Mouse (Mus musculus): Measurements from ENCODE around the gene Zfp637.
A peak's percentile ranks its signal among the peaks of the same experiment; 100 is the strongest.
"Not testable (repeated sequence)": the region's sequence is repeated elsewhere in the genome, so short reads cannot be mapped to it uniquely, and the experiment has no call there.

Zfp637 gene

DNA sequence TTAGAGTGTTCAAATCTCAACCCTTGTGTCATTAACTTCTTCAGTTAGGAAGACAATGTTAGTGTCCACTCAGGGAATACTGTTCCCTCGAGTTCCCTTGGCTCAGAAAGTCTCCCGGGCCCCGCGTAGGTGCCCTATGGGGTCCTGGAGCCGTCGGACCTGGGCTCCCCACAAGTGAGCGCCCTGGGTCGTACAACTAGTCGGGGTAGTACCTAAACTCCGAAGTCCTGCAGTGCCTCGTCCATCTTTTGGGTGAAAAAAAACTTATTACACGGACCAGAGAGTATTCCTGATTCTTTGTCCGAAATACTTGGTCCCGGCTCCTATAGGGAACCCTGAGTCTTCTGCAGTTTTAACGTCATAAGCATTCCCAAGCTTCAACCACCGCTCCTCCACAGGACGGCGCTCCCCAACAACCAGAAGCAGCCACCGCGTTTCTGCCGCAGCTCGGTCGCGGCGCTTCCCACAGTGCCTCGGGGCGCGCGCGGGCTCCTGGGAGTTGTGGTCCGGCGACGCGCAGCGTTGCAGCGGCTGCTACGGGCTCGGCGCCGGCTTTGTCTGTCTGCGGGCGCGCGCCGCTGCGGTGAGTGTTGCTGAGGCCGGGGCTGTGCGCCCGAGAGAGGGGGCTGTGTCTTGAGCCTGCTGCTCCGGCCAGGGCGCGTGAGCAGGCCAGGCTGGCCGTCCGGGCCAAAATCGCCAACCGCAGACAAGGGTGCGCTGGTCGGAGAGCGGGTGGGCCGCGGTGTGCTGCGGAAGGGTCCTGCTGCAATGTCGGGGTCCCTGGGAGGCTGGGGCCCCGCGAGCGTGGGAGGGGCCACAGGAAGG, at the start of gene Zfp637:
TSS of gene Zfp637 (plus strand) at position 495 of the 825 bp plus-strand sequence.
- DNase-seq (ENCODE audit: low read depth) = peak; percentile 76

DNA sequence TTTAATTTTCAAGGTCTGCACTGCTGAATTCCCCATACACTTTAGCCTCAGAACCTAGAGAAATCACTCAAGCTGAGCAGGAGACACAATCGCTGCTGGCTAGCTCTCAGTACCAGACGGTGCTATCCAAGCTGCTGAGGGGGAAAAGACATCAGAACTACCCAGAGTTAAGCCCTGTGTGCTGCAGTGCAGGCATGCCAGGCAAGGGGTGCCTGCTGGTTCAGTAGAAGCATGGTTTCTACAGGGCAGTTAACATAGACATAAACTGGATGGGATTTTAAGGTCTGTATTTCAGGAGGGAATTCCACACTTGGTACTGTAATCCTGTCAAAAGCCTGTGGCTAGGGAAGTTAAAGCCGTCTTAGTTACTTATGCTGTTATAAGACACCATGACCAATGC, 45.7 kb upstream of the Zfp637 start:
- DNase-seq (ENCODE audit: low read depth) = no peak

DNA sequence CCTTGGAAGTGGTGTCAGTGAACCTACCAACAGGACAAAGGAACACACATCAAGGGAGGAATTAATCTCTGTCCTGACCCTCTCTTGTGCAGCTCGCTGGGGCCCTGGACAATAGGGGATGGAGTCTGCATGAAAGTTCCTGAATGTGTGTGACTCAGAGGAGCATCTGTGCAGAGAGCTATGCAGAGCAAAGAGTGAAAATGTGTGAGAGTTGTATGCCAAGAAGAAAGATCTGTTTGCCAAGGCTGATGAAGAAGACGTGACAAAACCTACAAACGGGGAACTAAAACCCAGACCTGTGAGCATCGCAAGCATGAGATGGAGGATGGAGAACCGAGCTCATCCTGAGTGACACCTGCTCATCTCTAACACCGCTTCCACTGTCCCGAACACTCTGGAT, 40.2 kb upstream of the Zfp637 start:
- no peak for DNase-seq (ENCODE audit: low read depth)

DNA sequence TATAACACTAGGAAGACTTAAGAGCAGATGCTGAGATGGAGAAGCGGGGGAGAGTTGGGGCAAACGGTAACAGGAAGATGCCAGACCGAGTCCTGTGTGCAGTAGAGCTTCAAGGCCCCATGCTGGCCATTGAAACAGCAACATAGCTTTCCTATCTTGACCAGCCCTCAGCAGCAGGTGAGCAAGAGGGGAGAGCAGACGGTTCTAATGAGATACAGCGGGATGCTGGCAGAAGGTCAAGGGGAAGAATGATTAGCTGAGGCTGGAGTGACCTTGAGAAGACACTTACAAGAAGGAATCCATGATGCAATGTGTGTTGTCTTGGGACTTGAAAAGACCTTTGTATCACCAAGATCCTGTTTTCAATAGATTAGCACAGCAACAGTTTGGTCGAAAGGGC, 39.2 kb upstream of the Zfp637 start:
- no peak for DNase-seq (ENCODE audit: low read depth)

DNA sequence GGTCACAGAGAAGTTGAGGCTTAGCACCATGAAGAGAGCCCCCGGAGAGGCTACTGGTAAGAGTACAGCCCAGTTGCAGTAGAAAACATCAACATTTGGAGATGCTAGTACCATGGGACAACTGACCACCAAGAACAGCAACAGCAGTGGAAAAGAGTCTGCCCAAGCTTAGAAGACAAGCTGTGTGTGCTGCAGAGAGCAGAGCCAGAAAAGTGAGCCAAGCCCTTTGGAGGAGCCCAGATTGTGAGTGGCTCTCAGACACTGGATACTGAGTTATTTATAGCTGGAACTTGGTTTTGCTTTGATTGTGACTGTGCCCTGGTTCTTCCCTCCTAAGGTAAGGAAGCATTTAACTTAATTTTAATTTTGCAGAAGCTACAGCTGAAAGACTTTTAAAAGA, 33.2 kb upstream of the Zfp637 start:
- DNase-seq (ENCODE audit: low read depth) = no peak

DNA sequence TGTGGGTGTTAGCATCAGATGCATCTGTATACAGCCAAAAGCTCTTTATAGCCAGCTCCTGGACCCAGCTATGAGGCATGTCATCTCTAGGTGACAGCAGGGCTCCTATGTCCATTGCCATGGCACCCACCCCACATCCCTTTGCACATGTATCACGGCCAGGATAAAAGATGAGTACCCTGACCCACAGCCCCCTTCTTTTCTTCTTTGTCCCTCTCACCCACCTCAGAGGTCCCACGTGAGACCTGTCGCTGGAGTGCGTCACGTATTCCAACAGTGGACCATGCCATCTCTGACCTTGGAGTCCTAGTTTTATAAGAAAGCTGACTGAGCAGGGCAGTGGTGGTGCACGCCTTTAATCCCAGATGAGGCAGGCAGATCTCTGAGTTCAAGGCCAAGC, 31.2 kb upstream of the Zfp637 start:
- DNase-seq (ENCODE audit: low read depth) = no peak

DNA sequence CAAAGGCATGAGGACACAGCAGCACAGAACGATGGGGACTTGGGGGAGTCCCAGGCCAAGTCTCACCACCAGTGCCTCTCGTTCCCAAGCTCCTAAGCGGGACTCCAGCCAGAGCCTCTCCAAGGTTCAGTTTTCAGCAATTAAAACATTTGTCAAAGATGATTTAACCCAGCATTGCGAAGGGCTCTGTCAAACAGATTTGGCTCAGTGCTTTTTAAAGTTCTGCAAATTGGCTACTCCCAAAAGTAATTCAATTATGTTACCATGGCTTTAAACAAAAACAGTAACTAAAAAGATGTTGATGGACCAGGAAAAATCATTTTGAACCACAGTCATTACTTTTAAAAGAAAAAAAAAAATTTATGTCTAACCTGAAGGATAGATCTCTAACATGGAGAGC, 30.3 kb upstream of the Zfp637 start:
- DNase-seq (ENCODE audit: low read depth) = no peak

DNA sequence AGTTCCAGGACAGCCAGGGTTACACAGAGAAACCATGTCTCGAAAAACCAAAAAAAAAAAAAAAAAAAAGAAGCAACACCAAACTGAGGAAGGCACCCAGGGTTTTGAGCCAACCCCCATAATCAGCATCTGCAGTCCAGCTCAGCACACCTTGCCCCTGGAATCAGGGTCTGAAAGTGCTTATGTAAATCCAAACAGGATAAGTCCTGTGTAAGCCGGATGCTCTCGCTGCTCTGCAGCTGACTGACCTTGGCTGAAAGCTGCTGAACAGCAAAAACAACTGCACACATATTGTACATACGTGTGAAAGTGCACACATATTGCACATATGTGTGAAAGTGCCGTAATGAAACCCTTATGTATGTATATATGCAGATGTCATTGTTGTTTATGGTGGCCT, 29.7 kb upstream of the Zfp637 start:
- no peak for DNase-seq (ENCODE audit: low read depth)

DNA sequence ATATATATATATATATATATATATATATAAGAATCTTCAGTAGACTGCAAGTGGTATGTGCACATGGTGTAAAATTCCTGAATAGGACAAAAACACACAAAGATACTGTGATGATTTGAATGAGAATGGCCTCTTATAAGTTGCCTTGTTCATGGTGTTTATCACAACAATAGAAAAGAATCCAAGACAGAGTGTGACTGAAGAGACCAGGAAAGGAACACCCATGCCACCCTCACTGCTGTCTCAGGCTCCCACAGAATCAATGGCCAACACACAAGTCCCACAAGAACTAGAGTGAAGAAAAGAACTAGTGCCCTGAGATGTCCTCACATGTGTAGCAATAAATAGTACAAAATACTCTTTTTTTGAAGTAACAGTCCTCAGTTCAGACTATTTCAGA, 26.3 kb upstream of the Zfp637 start:
- DNase-seq (ENCODE audit: low read depth) = no peak

DNA sequence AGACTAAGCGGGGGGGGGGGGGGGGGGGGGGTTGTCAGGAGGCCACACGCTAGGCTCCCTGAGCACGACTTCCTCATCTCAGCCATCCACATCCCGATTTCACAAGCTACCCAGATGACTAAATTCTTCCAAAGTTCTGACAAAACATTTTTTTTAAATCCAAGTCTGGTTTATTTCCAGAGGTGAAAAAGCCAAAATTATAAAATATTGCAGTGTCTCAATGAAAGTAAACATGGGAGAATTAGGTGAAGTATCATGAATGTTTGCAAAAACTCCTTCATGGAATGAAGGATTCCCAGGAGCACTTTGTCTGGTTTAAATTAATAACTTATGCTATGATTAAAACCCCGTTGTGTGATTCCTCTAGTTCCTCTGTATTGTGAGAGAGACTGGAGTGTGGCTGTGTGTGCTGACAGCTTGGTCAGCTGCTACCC, 23.9 kb upstream of the Zfp637 start:
- peak; percentile 56 for DNase-seq (ENCODE audit: low read depth)

DNA sequence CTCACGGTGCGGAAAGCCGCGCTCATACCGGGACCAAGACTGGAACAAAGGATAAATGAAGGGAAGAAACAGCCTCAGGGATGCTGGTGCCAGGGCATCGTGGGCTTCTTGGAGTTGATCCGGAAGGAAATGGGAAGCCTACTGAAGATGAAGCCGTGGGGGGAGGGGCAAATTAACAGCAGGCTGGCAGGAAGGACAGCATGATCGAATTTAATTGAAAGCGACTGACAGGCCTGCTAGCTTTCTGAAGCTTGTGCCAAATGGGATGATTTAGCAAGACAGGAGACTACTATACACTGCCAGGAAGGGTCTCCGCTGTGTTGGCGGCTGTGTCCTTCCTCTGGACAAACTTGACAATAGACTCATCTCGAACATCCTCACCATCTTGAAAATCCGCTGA, 20.7 kb upstream of the Zfp637 start:
- DNase-seq (ENCODE audit: low read depth) = no peak

DNA sequence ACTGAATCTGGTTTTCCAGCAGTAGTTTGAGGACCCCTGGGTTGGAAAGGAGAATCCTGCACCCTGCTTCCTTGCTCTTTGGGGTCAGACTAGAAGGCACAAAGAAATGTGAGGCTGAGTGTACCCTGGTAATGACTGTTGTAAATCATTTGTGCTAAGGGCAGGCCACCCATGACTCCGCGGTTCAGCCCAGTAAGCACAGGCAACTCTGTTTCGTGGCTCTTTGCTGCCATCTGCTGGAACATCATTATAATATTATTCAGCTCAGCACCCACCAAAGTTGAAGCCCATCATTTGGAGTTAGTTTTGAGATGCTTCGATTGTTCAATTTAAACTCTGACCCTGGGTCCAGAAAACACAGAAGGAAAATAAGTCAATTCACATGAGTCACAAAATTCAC, 15.6 kb upstream of the Zfp637 start:
- peak; percentile 39 for DNase-seq (ENCODE audit: low read depth)

DNA sequence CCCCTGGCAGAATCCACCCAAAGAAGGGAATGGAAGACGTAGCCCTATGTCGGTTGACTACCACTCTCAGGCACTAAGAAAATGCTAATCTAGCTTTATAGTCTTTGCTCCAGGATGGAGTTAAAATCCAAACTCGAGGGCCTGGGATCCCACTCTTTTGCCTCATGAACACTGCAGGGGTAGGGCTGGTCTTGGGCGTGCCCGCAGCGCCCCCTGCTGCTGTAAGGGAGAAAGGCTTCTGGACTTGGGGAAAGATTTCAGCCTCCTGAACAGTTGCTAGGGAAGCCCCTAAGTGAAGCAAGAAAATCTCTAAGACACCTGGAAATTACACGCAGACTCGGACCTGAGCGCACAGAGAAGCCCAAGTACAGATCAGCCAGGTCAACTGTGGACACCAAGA, 12.7 kb upstream of the Zfp637 start:
- DNase-seq (ENCODE audit: low read depth) = no peak

DNA sequence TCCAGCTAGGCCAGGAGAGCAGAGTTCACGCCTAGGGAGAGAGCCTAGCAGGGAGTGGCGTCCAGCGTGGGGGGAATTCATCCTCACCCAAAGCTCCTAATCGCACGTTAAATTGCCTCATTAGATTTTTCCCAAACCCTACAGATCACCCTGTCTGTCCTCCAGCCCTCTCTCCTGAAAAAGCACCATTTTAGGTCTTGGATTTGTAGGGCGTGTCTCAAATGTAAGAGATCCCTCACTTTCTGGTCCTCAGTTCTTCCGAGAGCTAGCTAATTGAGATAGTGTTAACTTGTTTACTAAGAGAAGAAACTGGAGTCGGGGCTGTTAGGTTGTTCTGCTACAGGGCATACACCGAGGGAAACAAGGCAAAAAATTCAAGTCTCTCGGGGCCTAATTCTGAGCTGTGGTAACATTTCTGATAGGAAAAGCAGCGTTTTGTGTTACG, 553 bp downstream of the Zfp637 start:
- peak; percentile 19 for DNase-seq (ENCODE audit: low read depth)

DNA sequence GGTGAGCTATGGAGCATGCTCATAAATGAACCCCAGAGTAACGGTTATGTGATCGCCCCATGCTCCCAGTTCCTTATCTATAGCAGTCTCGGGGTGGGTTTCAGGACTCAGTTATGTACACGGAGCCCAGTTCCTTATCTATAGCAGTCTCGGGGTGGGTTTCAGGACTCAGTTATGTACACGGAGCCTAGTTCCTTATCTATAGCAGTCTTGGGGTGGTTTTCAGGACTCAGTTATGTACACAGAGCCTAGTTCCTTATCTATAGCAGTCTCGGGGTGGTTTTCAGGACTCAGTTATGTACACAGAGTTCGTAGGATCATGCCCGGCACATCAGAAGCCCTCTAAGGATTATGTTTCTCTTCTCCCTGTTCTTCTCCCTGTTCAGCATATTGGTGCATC, 3.6 kb downstream of the Zfp637 start:
- DNase-seq (ENCODE audit: low read depth) = no peak

DNA sequence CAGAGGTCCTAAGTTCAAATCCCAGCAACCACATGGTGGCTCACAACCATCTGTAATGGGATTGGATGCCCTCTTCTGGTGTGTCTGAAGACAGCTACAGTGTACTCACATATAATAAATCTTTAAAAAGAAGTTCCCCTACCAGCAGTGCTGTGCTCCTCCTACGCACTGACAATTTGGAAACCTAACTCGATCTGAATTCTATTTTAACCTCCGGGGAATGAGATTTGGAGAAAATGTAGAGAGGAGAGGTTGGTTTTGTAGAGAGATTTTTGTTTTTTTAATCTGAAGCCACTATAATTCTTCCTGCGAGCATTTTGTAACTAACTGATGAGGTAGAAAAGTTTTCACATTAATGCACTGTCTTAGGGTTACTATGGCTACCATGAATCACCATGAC, 5.7 kb downstream of the Zfp637 start:
- DNase-seq (ENCODE audit: low read depth) = not testable (repeated sequence)

DNA sequence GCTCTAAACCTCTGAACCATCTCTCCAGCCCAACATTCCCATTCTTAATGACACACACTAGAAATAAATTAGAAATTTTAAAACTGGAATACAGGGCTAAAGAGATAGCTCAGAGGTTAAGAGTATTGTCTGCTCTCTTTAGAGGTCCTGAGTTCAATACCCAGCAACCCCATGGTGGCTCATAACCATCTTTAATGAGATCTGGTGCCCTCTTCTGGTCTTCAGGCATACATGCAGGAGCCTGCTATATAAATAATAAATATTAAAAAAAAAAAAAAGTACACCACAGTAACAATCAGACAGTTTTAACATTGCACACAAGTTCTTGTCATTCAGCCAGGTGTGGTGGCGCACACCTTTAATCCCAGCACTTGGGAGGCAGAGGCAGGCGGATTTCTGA, 6.8 kb downstream of the Zfp637 start:
- no peak for DNase-seq (ENCODE audit: low read depth)

DNA sequence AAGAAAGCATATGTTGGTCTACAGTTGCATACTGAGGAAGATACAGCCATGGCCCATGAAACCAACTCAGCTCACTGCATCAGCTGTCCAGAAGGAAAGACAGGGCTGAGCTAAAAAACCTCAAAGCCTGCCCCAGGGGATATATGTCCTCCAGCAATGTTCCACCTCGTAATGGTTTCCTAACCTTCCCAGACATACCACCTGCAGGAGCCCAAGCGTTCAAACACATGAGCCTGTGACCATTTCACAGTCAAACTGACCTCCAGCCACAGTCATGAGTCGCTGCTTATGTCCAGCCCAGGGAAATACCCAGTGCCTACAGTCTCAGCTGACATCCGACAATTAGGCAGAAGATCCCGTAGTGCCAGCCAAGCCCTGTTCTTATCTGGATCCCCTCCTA, 7.6 kb downstream of the Zfp637 start:
- no peak for DNase-seq (ENCODE audit: low read depth)

DNA sequence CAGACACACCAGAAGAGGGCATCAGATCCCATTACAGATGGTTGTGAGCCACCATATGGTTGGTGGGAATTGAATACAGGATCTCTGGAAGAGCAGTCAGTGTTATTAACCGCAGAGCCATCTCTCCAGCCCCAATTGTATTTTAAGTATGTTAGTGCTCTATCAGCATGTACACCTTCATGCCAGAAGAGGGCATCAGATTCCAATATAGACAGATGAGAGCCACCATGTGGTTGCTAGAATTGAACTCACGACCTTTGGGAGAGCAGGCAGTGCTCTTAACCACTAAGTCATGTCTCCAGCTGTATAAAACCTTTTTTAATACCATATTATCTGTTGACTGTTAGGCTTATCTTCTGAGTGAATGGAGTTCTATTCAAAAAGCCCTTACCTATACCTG, 10.8 kb downstream of the Zfp637 start:
- DNase-seq (ENCODE audit: low read depth) = no peak

DNA sequence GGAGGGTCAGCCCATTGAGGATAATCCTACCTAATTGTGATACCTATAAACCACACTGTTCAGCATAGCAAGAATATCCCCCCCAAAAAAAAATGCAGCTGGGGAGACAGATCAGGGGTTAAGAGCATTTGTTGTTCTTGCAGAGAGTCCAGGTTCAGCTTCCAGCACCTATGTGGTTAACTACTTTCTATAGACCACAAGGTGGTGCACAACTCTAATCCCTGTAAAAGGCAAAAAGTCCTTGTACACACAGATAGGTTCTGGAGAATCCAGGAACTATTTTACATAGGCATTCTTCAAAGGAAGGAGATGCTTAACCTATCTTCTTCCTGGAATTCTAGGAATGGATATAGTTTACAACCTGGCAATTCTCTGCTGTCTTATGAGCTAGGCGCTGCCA, 17.0 kb downstream of the Zfp637 start:
- DNase-seq (ENCODE audit: low read depth) = no peak

DNA sequence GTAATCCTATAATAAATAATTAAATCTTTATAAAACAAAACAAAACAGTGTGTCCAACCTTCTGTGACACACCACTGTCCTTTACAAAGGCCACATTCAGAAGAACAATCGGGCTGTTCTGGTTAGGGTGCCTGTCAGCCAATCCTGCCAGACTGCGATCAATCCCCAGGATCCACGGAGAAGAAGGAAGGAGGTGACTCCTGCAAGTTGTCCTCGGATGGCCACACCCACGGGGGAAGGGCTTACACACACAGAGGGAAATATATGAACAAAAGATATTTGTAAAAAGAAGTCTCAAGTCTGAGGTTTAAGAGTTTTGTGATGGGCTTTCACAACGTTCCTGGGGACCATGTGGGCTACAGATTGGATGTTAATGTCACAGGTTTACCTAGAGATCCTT, 20.9 kb downstream of the Zfp637 start, which contains the start of gene Zfp239:
TSS of gene Zfp239 (plus strand) at position 253 of the 400 bp plus-strand sequence.
- no peak for DNase-seq (ENCODE audit: low read depth)

DNA sequence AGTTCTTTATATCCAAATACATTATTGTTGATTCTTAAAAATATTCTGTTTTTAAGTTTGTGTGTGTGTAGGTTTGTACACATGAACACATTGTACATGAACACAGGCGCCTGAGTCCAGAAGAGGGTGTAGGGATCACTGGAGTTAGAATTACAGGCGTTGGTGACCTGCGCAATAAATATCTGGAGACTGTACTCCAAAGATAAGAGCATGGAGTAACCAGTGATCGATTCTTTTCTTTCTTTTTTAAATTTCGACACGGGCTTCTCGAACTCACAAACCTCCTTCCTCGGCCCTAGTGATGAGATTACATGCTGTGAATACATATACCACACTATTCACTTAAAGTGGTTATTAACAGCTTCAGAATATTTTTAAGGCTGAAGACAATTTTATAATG, 21.5 kb downstream of the Zfp637 start:
- no peak for DNase-seq (ENCODE audit: low read depth)

DNA sequence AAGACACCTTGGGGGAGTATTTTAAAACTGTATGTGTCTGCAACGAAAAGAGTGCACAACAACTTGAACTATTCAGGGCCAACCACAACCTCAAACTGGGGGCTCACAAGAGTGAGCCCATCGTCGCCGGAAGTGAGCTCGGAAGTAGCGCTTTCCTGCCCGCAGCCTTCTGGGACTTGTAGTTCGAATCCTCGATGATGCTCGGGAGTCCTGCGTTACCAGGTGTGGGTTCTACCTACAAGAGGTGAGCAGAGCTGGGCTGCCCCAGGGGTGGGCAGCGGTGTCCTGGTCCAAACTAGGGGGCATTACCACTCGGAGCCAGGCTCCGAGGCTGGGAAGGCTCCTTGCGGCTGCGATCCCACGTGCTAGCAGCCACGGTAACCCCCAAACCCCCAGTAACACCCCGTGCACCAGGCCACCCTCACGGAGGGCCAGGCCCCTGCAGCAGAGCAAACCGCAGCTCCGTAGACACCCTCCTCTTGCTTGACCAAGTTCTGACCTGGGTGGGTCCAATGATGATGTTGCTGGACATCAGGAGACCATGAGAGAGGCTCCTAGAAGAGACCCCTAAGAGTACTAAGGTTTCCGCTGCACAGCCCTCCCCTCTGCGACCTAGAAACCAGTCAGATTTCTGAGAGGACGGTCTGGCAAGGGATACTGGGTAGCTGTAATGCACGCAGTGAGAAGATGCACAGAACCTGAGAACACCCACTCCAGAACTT, 22.1 kb downstream of the Zfp637 start:
- peak; percentile 16 for DNase-seq (ENCODE audit: low read depth)
